Mouse (Mus musculus) common myeloid progenitor, adult 5-6 weeks (primary cell): ENCODE results near the gene Taf6. TPM values are rescaled to one million over a fixed set of nuclear protein-coding genes. Genes with fewer than 3 reads are reported as not detected.
"Not testable (repeated sequence)": the region's sequence is repeated elsewhere in the genome, so short reads cannot be mapped to it uniquely, and the experiment has no call there.

ENCODE experiments used
- ATAC-seq: replicated peaks from 2 replicates; pipeline ENCODE4 v1.8.0; 2016; ENCODE audit warnings: low read depth, mild to moderate bottlenecking, moderate TSS enrichment, inconsistent platforms; ENCODE audit not compliant: poor library complexity, severe bottlenecking
- total RNA-seq: library from RNA; stranded (forward); fragments of 200-1000, 187-1606 nt; gene quantifications from 2 replicates; pipeline ENCODE4 v1.2.3, GENCODE M21; 2017

Gene Taf6
- 28.2 and 30.8 TPM in 2 replicates for total RNA-seq

GRCm38 (mm10) chr5:138186950-138187638 is at the start of gene Taf6, which contains the start of gene Cnpy4:
TSS of gene Taf6 (minus strand) at chr5:138187451.
TSS of gene Cnpy4 (plus strand) at chr5:138187485.
- ATAC-seq, result peak; percentile 81

- no peak for ATAC-seq
These were observed 47.0 kb upstream of the Taf6 start for GRCm38 (mm10) chr5:138234224-138234623.

- no peak for ATAC-seq
These were observed 46.5 kb upstream of the Taf6 start for GRCm38 (mm10) chr5:138233778-138234177.

GRCm38 (mm10) chr5:138229511-138229910 is 42.3 kb upstream of the Taf6 start:
- no peak for ATAC-seq

GRCm38 (mm10) chr5:138228026-138228425 is 40.8 kb upstream of the Taf6 start:
- ATAC-seq, result peak; percentile 56

GRCm38 (mm10) chr5:138227367-138227766 is 40.1 kb upstream of the Taf6 start:
- peak; percentile 95 for ATAC-seq

- ATAC-seq, result no peak
These were observed 39.2 kb upstream of the Taf6 start for GRCm38 (mm10) chr5:138226491-138226890.

- no peak for ATAC-seq
These were observed 38.4 kb upstream of the Taf6 start, which contains the start of gene Nxpe5 for GRCm38 (mm10) chr5:138225700-138226099. TSS of gene Nxpe5 (plus strand) at chr5:138225898.

- no peak for ATAC-seq
These were observed 36.0 kb upstream of the Taf6 start for GRCm38 (mm10) chr5:138223287-138223686.

GRCm38 (mm10) chr5:138222111-138222510 is 34.9 kb upstream of the Taf6 start:
- ATAC-seq, result peak; percentile 81

GRCm38 (mm10) chr5:138219864-138220263 is 32.6 kb upstream of the Taf6 start:
- ATAC-seq, result no peak

- not testable (repeated sequence) for ATAC-seq
These were observed 29.4 kb upstream of the Taf6 start for GRCm38 (mm10) chr5:138216632-138217031.

- no peak for ATAC-seq
These were observed 20.6 kb upstream of the Taf6 start for GRCm38 (mm10) chr5:138207873-138208272.

- no peak for ATAC-seq
These were observed 20.0 kb upstream of the Taf6 start for GRCm38 (mm10) chr5:138207253-138207652.

GRCm38 (mm10) chr5:138202086-138202485 is 14.8 kb upstream of the Taf6 start:
- ATAC-seq, result no peak

GRCm38 (mm10) chr5:138199576-138199975 is 12.3 kb upstream of the Taf6 start:
- no peak for ATAC-seq

GRCm38 (mm10) chr5:138195463-138195862 is 8.2 kb upstream of the Taf6 start:
- ATAC-seq, result peak; percentile 39; the same call in 1 of the 2 replicates

- peak; percentile 27 for ATAC-seq
These were observed 7.6 kb upstream of the Taf6 start for GRCm38 (mm10) chr5:138194755-138195345.

GRCm38 (mm10) chr5:138193771-138194727 is 6.8 kb upstream of the Taf6 start, which contains the start of gene Mblac1:
TSS of gene Mblac1 (plus strand) at chr5:138194314.
- ATAC-seq, result peak; percentile 81

- ATAC-seq, result peak; percentile 83
These were observed 533 bp upstream of the Taf6 start for GRCm38 (mm10) chr5:138187661-138188306.
